Mouse (Mus musculus) lung, postnatal 4 days (tissue): Measurements from ENCODE around the gene Kctd15.
A peak's percentile ranks its signal among the peaks of the same experiment; 100 is the strongest.

Experiments used
- DNase-seq, 2 experiments: peaks; one replicate each; pipeline ENCODE4 v3.0.0; 2021

The Kctd15 gene

DNA sequence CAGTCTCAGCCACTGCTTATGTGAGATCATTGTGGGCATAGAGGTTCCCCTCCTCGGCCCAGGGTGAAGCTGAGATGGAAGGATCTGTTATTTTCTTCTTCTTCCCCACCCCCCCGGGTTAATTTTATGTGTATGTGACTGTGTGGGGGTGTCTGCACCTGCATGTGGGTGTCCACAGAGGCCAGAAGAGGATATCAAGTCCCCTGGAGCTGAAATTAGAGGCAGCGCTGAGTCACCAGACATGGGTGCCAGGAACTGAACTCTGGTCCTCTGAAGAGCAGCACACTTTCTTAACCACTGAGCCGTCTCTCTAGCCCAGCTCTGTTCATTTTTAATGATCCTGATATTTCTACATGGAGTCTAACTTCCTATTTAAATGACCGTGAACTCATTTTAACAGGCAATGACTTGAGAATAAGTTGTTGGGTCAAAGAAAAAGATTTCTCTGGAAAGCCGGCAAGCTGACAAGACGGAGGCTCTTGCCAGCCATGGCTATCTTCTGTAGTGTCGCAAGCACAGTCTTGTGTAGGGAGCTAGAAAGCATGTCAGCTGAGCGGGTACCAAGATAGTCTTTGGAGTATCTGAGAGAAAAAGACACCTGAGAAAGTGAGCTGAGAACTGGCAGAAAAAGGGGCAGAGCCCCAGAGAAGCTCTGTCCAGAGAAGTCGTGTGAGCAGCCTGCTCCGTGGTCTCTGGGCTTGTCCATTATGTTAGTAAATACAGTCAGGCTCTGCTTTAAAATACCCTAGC is 38.2 kb downstream of the Kctd15 start:
- DNase-seq = no peak

DNA sequence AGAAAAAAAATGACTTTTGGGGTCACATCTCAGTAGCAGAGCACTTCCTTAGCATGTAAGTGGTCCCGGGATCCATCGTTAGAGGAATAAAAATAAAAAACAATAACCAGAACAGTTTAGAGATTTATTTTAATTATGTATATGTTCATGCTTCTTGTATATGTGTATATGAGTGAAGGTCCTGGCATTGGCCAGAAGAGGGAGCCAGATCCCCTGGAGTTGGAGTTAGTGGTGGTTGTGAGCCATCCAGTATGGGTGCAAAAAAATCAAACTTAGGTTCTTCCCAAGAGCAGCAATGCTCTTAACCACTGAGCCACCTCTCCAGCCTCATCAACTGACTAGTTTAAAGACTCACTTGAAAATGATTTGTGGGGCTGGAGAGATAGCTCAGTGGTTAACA is 40.3 kb downstream of the Kctd15 start:
- peak in 1 of 2 experiments; percentile 21 for DNase-seq

DNA sequence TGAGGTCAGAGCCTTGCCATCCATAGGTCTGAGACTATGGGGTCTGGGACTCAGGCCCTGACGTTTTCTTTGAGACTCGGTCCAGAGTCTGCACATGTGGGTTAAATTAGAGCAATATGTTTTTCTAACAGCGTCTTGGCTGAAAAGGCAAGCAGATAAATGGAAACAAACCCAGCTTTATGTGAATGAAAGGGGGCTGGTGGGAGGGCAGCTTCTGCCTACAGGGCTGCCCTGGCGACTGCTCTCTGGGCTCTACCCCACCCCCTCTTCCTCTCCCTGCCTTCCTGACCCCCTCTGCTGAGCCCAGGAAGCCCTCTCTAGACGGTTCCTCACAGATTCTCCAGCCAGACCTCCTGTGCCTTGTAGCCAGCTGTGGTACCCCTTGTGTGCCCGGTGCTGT is 46.1 kb downstream of the Kctd15 start:
- peak in 1 of 2 experiments; percentile 15 for DNase-seq

DNA sequence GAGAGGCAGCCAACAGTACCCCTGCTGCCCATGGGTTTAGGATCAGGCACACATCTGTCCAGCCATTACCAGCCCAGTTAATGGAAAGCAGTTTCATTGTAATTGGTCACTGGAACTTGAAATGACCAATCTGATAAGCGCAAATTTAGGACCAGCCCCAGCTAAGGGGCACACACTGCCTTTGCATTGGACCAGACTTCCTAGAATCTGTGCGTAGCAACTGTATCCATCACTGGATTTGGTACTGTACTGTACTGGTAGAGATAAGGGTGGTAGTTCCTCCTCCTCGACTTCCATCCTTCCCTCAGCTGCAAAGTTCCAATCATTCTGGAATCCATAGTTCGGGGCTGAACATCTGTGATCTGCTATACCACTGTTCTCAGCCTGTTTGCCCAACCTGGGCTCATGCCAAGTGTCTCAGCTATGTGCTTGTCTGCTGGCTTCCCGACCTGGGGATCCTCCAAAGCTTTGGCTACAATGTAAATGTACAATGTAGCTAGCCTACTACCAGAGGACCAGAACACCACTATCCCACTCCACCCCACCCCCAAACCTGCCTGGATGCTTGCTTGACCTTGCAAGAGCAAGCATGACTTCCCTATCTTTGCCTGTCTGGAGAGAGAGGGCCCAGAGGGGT is 49.1 kb downstream of the Kctd15 start:
- no peak for DNase-seq

DNA sequence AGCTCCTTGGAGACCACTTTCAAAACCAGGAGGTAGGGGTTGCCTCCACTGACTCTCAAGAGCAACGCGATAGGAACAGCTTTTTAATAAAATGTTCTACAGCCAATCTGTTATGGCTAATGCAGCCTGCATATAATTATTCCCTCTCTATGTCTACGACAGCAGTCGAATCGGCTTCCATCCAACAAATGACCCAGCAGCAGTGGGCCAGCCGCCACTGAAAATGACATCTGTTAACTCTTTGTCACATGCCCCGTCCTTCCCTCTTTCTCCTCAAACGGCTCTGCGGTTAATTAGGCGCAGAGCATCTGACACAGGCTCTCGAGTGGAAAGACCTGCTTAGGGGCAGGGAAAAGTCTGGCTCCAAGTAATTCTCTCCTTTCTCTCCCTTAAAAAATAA is 49.8 kb downstream of the Kctd15 start:
- DNase-seq = peak; percentile 36 to 50

DNA sequence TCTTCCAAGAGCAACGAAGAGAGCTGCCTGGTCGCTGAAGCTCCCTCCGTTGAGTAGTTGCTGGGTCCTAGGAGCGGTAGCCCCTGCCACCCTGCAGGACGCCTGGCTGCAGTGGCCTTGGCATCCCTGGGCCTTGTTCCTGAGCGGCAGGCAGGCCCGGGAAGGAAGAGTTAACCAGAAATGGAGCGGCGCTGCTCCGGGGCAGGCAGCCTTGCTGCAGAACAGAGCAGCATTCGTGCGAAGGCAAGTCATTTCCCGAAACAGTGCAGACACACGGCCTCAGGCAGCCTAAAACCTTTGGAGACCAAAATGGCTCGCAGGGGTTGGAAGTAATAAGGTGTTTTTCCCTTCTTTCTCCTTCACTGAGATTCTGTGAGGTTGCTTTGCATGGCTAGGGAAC is 50.5 kb downstream of the Kctd15 start:
- no peak for DNase-seq

DNA sequence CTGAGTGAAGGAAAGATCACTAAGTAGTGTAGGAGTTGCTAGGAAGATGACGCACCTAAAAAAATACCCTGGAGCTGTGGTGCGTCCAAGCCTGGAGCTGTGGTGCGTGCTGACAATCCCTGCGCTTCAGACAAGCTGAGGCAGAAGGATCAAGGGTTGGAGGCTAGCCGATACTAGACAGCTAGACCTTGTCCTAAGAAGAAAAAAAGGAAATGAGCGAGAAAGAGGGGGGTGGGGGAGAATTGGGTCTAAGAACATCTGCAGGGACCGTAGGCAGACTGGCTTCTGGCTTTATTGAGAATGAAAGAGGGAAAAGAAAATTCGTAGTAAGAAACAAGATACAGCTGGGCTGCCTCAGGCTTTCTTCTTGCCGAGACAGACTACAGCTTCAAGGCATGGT is 58.0 kb downstream of the Kctd15 start:
- no peak for DNase-seq

DNA sequence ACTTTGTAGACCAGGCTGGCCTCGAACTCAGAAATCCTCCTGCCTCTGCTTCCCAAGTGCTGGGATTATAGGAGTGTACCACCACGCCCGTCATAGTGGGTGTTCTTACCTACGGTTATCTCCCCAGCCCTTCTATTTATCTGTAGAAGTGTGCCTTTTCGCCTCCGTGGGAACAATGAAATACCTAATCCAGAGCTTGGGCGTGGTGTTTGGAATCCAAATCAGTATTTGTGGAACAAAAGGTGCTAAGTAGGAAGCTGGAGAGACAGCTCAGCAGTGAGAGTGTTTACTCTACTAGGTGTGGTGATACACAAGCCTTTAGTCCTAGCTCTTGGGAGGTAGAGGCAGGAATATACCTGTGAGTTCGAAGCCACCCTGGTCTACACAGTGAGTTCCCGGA is 58.5 kb downstream of the Kctd15 start:
- DNase-seq = no peak

DNA sequence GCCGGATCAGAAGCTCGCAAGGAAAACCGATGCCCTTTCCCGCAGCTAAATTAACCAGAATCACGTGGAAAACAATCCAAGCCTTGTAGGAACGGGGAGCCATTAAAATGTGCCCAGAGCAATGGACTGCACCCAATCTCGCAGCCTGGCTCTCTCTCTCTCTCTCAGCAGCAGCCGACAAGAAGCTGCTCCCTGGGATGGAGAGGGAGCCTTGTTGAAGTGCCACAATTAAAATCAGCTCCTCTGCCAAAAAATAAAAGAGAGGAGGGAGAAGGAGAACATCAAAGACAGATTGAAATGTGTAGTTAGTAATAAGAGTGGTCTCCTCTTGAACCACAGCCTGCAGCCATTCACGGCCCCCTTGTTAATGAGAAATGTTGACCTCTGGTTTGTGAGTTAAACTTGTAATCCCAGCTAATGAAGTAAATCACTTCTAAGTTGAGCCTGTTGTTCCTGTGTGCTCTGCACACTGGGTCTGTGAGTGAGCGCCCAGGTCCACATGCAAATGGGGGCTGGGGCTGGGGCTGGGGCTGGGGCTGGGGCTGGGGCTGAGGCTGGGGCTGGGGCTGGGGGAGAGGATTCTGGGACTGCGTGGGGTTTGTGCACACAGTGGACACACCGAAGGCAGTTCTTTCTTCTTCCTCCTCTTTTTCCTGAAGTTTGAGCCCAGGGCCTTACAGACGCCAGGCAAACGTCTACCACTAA is 59.8 kb downstream of the Kctd15 start:
- DNase-seq = no peak

DNA sequence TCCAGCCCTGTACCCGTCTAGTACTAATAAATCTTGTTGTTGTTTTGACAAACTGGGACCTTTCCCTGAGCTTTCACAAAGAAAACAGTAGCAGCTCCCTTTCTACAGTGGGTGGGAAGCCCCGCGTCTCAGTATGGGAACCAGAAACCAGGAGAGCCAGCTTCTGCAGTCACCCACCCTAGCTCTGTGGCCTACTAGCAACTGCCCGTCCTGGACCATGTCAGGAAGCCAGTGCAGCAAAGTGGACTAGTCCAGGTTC is 61.3 kb downstream of the Kctd15 start:
- no peak for DNase-seq

DNA sequence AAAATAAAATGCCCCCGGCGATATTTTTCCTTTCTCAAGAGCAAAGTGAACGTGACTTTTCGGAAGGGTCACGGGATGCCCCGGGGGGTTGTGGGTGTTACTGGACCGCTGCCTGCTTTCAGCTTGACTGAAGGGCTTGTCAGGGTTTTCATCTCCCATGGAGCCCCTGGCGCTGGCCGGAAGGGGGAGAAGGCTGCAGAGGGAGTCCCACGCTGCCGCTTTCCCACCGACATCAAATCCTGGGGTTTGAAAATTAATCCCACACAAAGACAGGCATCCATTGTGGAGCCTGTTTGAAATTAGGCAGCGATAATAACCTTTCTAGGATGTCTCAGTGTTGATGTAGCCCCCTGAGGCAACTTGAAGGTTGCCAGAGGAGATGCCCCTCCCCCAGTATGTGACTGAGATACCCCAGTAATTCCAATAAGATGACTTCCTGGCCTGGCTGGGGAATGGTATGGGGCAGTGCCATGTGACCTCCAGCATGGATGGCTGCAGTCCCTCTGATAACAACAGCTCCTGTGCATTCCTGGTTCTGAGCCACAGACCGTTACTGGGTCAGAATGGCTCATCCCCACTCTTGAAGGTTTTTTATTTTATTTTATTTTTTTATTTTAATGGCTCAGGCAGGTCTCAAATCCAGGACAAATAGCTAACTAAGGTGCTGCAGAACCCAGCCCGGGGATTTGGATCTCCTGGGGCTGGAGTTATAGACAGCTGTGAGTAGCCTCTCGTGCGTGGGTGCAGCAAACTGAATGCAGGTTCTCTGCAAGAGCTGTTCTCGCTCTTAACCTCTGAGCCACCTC is 61.8 kb downstream of the Kctd15 start:
- DNase-seq = peak; percentile 47 to 68

DNA sequence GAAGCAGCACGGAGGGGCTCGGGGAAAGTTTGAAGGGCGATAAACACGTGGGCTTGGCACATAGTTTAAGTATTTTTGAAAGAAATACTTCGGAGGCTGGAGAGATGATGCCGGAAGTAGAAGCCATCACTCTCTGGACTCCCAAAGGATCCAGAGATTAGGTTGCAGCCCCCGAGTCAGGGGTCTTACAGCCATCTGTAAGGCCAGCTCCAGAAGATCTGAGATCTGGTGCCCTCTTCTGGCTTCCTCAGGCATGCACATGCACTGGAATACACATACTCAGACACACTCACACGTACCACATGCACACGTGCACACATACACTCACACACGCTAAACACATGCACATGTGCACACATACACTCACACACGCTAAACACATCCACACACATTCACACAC is 65.8 kb downstream of the Kctd15 start:
- DNase-seq = no peak
